Mouse (Mus musculus): ENCODE measurements around the gene Gjb5.

Gjb5 gene

DNA sequence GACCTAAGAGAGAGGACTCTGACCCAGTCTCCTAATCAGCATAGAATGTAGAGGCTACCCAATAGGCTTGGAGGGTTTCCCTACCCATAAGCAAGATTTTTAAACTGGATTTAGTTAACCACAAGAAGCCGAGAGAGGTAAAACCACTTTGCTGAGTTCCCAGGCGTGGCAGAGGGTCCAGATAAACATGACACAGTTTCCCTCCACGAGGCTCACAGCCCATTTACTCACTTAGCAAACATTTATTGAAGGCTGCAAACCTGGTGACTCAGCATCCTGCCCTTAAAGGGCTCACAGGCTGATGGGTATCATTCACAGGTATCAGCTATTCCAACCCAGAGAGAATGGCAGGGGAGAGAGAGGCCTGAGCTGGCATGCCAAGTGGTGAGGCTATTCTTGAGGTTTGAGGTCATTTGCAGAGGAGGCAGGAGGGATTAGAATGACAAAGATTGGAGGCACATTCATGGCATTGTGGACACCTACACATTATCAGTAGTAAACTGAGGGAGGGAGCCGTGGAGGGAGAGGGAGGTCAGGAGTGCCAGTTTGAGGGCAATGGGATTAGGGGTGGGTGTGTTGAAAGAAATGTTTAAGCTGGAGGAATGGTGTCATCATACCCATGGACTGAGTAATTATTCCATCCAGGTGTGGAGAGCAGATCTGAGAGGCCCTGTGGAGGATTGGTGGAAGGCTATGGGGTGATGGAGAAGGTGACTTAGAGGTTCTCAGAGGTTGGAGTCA, 8.3 kb downstream of the Gjb5 start:
- DNase-seq: no peak

DNA sequence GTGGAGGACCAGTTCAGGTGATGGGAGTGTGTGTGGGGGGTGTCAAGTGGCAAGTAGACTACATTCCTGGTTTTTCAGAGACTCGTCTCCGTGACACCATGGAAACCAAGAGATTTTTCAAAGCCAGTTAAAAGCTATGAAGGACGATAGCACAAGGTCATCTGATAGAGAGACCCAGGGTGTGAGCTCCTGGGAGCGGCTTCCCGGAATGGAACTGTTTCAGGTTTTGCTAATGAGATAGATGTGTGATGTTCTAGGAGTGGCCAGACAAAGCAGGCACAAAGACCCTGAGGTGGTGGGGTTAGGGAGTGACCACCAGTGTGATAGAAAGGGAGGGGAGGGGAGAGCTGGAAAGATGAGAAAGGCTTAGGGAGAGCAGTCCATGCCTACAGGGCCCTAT, 13.0 kb downstream of the Gjb5 start:
- no peak for DNase-seq

DNA sequence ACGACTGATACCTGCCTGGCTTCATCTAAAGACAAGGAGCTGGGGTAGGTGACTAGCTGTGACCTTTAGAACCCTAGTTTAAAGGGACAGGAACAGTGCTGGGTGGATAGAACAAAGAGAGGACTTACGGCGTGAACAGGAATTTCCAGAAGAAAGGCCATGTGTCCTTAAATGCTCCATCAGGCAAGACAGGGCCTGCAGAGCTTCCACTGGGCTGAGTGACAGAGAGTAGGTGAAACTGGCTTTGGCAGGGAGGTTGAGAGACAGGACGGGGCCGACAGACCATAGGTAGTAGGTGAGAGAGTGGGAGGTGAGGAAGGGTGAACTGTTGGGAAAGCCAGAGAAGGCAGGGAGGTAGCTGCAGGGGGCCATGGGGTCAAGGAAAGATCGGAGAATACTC, 16.6 kb downstream of the Gjb5 start:
- DNase-seq: no peak

DNA sequence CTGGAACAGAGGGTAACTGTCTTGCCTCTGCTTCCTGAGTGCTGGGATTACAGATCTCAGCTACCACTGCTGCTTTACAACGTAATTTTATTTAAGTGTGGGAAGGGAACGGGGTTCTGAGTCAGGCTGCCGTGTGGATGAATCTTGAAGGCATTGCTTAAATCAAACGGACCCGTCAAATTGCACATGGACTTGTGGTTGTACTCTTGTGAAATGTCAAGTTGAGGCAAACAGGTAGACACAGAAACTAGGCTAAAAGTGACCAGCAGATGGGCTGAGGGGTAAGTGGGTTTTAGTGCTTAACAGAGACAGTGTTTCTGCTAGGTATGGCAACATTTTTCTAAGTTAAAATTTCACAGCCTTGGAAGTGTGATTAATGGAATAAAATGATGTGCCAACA, 20.3 kb downstream of the Gjb5 start:
- DNase-seq: no peak

DNA sequence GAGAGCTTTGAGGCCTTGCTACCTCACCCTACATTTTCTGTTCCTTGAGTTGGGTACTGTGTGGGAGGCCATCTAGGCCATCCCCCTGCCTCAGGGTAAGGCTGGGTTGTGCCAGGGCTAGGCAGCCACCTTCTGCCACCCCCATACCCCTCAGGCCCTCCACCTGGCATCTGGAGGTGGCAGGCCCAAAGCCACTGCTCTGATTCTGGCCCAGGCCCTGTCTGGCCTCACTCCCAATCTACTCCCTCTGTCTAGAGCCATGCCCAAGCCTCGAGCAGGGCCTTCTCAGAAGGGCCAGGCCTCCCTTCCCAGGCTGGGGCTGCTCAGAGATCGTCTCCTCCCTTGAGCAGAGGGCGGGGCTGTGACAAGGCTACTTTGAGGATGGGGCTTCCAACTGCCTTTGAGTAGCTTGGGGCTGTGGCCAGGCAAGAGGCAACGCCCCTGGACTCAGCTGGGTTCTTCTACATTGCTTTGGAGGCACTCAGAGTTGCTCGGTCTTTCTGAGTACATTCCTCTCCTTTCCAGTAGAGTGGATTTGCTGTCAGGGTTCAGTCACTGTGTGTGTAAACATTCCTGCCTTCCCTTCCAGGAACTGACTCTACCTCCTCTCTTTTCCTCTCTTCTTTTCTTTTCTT, 23.0 kb downstream of the Gjb5 start:
- peak; percentile 40 for DNase-seq

DNA sequence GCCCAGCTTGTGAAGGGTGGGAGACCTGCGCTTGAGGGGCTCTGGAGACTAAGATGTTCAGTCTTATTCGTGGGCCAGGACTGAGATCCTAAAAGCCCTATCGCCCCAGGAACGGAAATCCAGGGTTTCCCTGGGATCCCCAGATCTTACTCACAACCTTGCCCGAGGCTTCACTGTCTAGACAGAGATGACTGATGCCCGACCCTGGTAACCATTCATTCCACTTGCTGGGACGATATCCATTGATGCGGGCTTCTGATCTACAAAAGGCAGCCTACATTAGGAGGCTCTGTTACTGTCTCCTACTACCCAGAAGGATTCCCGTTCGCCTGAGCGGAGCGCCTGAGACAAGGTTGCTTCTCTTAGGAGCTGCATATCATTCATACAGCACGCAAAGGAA, 26.8 kb downstream of the Gjb5 start:
- DNase-seq: no peak

DNA sequence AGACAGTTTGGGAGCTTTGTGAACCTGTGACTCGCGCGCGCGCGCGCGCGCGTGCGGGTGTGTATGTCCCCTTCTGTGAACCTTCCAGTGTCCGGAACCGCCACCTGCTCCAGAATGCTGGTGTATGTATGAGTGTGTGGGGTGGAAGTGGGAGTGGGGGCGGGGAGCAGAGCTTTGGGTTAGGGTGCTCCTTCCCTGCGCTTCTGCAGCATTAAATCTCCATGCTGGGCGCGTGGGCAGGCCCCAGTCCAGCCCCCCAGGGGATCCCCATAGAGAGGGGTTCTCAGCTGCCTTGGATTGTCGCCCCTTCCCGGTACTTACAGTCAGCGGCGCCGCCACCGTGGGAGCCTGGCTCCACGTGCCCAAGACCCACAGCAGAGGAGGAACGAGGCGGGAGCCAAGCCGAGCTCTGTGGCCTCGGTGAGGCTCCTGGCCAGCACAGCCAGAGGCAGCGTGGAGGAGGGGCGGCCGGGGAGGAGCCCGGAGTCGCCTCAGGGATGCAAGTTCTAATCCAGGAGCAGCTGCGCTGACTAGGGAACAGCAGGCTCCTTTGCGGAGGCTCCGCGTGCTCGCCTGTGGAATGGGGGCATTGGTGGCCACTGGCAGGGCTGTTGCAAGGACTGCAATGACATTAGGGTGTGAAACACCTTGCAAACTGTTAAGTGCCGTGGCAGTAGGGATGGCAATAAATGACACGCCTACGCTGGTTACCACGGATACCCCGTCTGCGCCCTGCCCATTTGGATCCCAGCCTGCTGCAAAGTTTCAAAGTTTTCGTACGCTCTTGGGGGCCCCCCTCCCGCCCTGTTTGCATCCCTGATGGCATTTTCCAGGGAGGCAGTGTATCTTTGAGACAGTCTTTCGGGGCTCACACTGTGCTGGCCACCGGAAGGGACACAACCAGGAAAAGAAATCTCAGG, 27.5 kb downstream of the Gjb5 start, which contains the start of gene Gjb3:
Gene Gjb3 (minus strand): TSS at position 664 of the 920 bp plus-strand sequence.
- DNase-seq: no peak

DNA sequence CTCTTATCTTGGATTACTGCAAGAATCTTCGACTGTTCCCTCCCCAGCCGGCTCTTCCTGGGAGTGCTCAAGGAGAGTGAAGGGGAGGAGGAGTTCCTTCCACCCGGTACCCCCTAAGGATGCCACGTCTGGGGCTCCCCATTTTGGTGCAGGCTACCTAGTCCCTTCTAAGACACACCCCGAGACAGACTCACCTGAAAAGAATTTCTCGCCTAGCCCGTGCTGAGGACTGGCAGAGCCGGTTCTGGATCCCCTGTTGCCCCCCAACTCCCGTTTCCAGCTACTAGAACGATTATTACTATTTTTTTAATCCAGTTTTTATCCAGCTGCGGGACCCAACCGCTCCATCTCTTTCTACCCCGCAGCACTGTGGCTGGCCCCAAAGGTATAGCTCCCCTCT, 28.2 kb downstream of the Gjb5 start:
- no peak for DNase-seq

DNA sequence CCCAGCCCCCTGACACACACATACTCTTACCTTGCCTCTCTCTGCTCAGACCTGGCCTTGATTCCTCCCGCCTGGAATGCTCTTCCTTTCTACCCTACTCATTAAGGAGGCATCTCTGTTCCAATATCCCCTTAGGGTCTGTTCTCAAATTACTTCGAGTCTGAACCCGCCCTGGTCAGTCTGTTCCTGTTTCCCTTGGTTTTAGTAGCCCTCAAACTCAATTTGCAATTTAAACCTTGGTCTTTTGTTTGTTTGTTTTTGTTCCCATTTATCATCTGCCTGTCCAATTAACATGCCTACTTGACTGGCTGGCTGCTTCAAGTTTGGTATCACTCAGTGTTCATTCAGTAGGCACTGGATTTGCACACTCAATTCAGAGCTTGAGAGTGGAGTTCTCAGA, 28.9 kb downstream of the Gjb5 start:
- DNase-seq: no peak

DNA sequence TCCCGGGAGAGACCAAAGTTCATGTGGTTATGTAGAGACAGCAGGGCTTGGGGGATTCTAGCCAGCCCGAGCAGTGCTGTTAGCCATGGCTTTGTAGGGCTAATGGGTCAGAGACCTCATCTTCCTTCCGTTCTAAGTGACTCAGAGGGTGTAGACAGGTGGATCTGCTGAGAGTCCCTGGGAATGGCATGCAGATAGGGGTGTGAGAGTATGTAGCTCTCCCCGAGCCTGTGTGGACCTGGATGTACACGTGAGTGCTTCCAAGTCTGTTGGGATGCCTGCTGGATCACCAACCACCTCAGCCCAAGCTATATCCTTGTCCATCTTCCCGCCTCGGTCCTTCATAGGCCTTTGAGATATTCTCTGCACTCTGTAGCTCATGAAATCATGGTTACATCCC, 29.6 kb downstream of the Gjb5 start:
- DNase-seq: no peak

DNA sequence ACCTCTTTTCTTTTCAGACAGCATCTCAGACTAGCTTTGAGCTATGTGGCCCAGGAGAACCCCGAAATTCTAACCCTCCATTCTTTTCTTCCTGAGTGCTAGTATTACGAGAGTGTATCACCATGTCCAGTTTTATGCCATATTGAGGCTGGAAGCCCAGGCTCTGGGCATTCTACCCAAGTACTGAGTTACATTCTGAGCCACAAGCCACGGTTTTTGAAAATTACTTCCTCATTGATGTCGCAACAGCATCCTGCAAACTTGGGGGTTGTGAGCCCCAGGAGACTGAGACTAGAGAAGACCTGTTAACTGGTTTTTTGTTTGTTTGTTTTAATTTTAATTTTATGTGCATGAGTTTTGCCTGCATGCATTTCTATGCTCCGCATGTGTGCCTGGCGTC, 30.2 kb downstream of the Gjb5 start:
- DNase-seq: no peak

DNA sequence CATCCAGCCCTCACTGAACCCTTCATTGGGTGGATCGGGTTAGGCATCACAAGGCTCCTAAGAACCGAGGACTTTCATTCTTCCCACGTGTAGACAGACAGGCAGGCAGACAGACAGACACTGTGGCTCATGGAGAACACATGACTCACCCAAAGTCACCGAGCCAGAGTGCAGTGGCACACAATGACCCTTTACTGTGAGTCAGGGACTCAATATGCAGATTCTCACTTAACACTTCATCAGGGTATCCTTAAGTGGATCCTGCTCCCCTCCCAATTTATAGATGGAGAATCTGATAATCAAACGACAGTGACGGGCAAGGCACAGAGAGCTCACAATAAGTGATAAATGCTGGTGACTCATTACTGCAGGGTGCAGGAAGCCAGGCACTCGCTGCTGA, 30.7 kb downstream of the Gjb5 start:
- no peak for DNase-seq

DNA sequence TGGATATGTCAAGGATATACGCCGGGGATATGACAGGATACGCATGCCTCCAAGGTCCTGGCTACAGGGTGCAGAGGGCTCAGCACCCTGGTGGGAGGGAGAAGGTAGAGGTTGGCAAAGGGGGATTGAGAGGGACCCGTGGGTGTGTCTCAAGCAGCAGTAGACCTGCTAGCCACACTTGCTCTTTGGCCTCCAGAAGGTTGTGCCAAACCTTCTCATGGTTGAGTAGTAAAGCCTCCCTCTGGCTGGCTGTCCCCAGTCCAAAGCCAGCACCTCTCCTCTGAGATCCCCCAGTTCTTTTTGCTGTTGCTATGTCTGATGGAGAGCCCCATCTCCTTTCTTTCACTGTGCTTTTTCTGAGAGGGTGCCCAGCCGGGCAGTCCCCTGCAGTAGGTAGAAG, 32.7 kb downstream of the Gjb5 start:
- no peak for DNase-seq

DNA sequence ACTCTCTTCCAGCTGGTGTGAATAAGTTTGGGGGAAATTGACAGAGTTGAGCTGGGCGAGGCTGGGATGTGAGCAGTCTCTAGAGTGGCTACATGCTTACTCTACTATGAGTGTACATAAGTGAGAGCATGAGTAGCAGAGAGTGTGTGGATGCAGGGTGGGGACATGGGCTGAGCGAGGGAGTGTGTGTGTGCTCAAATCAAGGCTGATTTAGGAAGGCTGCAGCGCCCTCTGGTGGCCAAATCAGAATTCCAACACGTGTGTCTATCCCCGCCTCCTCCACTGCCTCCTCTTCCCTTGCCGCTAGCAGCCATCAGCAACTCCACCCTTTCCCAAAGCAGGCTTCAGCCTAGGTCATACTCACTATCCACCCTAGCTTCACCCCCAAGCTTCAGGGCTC, 33.2 kb downstream of the Gjb5 start:
- DNase-seq: peak; percentile 87

DNA sequence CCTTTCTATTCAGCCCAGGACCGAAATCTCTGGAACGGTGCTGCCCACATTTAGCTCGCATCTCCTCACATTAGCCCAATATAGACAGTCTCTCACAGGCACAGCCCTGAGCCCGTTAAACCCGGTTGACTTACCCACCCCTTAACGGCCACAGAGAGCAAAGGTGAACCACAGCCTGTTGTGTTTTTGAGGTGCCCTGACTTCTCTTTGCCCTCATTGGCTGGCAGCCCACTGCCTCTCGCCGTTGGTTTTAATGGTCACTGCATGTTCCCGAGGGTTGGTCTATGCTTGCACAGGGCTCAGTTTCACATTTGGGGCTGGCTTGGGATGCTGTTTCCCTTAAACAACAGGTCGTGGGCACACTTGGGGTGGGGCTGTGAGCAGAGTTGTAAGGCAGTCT, 33.7 kb downstream of the Gjb5 start:
- no peak for DNase-seq

DNA sequence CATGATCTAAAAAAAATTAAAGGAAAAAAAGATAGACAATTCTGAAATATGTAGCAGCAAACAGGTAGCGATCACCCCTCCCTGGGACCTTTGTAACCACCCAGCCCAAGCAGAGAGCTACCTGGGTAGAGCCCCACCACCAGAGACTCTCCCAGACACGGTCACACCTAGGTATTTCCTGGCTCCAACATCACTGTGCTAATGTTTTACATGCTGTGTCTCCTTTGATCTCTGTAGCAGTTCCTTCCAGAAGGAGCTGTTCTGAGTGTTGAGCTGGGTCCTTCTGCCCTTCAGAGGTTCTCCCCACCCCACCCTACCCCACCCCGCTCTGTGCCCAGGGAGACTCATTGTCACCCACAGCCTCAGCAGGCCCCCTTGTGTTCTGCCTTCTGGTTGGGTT, 34.3 kb downstream of the Gjb5 start:
- no peak for DNase-seq

DNA sequence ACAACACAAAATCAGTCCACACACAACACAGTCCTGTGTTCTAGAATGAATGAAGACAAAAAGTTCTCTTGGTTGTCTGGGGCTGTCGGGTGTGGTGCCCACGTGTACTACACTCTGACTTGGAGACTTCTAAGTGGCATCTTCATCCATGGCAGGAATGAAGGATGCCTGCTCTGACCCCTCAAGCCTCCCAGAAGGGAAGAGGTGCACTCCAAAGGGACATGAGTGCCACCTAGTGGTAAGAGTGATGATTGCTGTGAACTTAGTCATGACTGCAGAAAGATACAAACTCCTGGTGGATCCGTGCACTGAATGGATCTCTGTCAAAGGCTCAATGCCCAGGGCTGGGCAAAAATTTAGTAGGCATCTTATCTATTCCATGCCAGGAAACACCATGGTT, 38.4 kb downstream of the Gjb5 start:
- DNase-seq: peak; percentile 90

DNA sequence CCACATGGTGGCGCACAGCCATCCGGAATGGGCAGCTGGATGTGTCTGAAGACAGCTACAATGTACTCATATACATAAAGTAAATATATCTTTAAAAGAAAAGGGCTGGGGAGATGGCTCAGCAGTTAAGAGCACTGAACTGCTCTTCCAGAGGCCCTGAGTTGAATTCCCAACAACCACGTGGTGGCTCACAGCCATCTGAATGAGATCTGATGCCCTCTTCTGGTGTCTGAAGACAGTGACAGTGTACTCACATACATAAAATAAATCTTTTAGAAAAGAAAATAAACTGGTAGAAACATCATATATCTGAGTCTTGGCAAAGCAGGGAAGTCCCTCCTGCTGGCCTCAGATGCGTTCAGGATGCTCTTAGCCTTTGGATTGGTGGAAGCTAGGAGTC, 40.8 kb downstream of the Gjb5 start:
- DNase-seq: peak; percentile 64

DNA sequence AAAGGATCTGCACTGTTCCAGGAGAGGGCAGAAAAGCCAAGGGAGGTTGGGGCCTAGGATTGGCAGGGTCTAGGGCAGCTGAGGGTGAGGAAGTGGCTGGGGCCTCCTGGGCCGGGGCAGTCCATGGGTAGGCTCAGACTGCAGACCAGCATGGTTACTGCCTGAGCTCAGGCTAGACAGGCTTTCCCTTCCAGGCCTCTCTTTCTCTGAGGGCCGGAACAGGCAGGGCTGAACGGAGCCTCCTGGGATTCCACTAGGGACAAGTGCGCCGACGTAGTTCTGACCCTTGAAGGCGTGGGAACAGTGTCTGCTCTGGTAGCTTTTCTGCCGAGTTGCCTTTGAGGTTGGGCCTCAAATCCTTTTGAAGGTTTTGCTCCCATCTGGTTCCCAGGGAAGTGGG, 42.2 kb downstream of the Gjb5 start:
- no peak for DNase-seq

DNA sequence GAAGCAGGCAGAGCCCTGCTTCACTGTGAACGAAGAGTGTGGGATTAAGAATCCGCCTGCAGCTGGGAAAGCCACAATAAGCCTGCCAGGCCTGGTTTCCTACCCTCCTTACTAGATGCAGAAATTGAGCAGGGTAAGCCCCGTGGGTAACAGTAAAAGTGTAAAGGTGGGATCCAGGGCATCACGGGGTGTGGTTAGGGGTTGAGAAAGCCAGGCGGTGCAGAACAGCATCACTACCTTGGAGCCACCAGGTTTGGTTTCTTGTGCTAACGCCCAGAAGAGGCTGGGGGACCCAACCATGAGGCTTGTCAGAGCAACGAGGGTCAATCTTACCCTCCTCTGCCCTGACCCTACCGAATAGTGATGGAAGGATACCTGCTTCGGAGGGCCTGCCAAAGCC, 43.4 kb downstream of the Gjb5 start:
- no peak for DNase-seq

DNA sequence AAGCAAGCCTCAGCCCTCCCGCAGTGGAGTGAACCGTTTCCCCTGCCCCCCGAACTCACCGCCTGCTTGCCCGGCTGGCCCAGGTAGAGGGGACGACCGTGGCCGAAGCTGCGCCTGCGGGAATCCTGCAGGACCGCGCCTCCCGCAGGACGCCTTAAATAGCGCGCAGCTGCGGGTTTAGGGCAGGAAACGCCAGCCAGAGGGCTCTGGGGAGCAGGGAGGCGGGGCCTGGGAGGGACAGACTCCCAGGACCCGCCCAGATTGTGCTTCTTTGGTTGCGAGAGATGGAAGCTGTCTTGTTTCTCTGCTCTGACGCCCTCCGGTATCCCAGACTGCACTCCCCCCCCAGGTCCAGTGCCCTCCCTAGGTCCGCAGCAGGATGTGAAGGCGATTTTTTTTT, 44.1 kb downstream of the Gjb5 start, which contains the start of gene Gja4:
Gene Gja4 (minus strand): TSS at position 179 of the 400 bp plus-strand sequence.
- DNase-seq: peak; percentile 93

DNA sequence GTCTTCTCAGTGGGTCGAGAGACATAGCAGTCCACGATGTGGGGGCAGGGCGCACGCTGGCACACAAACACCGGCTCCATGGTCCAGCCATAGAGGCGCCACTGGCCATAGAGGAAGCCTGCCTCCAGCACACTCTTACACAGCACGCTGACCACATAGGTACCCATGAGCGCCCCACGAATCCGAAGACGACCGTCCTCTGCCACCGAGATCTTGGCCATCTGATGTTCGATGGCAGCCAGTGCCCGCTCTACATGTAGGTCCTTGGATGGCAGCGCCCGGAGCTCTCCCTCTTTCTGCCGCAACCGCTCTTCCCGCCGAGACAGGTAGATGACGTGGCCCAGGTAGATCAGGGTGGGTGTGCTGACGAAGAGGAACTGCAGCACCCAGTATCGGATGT, 45.6 kb downstream of the Gjb5 start:
- DNase-seq: no peak

DNA sequence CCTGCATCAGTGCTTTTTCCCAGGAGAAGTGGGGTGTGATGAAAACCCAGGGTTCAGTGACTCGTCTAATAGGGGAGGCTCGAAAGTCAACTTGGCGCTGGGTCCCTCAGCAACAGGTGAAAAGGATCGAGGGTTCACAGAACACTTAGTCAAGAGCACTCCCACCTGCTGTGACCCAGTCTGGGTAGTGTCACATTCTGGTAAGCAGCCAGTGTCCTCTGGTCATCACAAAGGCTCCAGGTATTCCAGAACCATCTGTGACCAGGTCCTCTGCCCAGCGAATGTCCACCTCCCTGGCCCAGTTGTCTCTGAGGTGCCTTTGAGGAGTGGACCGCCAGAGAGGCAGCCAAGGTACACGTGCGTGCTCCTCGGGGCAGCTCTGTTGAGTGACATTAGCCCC, 46.4 kb downstream of the Gjb5 start:
- DNase-seq: no peak

DNA sequence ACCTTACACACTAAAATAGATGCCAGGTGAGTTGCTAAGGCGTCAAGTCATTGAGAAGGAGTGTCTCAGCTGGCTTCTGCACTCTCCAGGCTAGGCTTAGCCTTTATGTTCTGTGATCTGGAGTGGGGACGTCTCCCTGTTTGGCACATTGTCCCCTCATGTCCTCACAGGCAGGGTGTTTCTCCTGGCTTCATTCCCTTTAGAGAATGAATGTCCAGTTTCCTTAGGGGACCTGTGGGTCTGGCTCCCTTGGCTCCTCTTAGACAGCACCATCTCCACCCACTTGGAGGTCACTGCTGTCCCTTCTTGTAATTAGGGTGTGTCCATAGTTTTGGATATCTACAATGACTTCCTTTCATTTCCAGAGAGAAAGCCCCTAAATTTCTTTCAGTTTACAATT, 51.1 kb downstream of the Gjb5 start:
- DNase-seq: no peak
